Mouse (Mus musculus): ENCODE results near the gene Gsk3b.

GRCm38 (mm10) chr16:38250467-38250866 is 161.7 kb downstream of the Gsk3b start:
- no peak for TF ChIP-seq CTCF (IDR thresholded peaks at IDR 0.05; ENCODE audit: low read depth, low read length)
- no peak for TF ChIP-seq POLR2A (IDR thresholded peaks at IDR 0.05; ENCODE audit: extremely low read depth, insufficient read depth, low read length)

Data from liver, adult 2 months (tissue).